Mouse (Mus musculus): ENCODE data around the gene Pgam5. TPM values are rescaled to one million over a fixed set of nuclear protein-coding genes. Genes with fewer than 3 reads are reported as not detected.

Gene Pgam5
- polyA plus RNA-seq, 1 experiment from 2014 or later = 89.0 TPM

DNA sequence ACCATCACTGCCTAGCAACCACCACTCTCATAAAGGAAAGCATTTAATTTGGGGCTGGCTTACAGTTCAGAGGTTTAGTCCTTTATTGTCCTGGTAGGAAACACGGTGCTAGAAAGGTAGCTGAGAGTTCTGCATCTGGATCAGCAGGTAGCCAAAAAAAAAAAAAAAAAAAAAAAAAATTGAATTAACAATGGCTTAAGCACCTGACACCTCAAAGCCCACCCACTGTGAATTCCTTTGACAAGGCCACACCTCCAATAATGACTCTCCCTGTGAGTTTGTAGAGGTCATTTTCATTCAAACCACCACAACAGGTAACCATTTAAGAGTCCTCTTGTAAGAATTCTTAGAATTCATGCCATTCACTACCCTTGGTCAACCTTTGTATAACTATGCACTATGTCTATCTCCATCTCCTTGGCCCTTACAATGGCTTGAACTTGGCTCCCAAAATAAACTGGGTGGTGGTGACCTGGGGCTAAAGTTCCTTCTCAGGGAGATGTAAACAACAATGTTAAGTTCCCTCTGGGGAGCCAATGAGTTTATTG lies 42.3 kb downstream of the Pgam5 start:
- Histone ChIP-seq H3K27me3 (no peaks in the 10 kb centered on the region), H3K36me3 (peaks cover 19% of the 10 kb centered on the region), H3K27ac (replicated peaks) (no peak overlapping the region), H3K4me3 (no peak overlapping the region), H3K4me1 (peaks cover 15% of the 10 kb centered on the region), H3K4me2 (replicated peaks) (no peak overlapping the region), H3K9ac (replicated peaks) (no peak overlapping the region), H3K9me3 (no peaks in the 10 kb centered on the region)
- whole genome bisulfite sequencing = 57% methylated on average over 1 of the region's 1 CpGs
- ATAC-seq (ENCODE audit: low FRiP score, low read depth) = no peak

GRCm38 (mm10) chr5:110225056-110225455 lies 44.7 kb downstream of the Pgam5 start:
- WGBS = 92% methylated on average over 3 of the region's 3 CpGs
- Histone ChIP-seq H3K4me1 (peaks cover 3% of the 10 kb centered on the region), H3K9ac (replicated peaks) (no peak overlapping the region), H3K4me3 (no peak overlapping the region), H3K27me3 (no peaks in the 10 kb centered on the region), H3K4me2 (replicated peaks) (no peak overlapping the region), H3K27ac (replicated peaks) (no peak overlapping the region), H3K36me3 (peaks cover 42% of the 10 kb centered on the region), H3K9me3 (no peaks in the 10 kb centered on the region)
- no peak for ATAC-seq (ENCODE audit: low FRiP score, low read depth)

DNA sequence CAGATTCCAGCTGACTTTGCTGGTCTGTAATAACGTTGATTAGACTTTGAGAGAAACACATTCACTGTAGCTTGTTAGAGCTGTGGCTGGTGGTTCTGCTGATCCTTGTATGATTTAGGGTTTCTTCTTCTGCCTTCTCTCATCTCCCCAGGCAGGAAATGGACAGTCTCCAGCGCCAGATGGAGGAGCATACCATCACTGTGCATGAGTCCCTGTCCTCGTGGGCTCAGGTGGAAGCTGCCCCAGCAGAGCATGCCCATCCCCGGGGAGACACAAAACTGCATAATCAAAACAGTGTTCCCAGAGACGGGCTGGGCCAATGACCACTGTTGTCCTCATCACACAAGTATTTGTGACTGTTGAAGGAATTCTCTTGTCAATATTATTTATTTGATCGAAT lies 47.0 kb downstream of the Pgam5 start:
- H3K9me3 ChIP-seq = no peaks in the 10 kb centered on the region
- H3K4me3 ChIP-seq = no peak overlapping the region
- no peaks in the 10 kb centered on the region for H3K4me1 ChIP-seq
- H3K27ac ChIP-seq (replicated peaks) = no peak overlapping the region
- ATAC-seq (ENCODE audit: low FRiP score, low read depth) = no peak
- H3K36me3 ChIP-seq = peaks cover 64% of the 10 kb centered on the region
- H3K9ac ChIP-seq (replicated peaks) = no peak overlapping the region
- H3K27me3 ChIP-seq = no peaks in the 10 kb centered on the region
- H3K4me2 ChIP-seq (replicated peaks) = no peak overlapping the region
- 87% methylated on average over 6 of the region's 6 CpGs for WGBS

GRCm38 (mm10) chr5:110220331-110220730 lies 49.4 kb downstream of the Pgam5 start:
- H3K9me3 ChIP-seq = no peaks in the 10 kb centered on the region
- no peak overlapping the region for H3K4me2 ChIP-seq (replicated peaks)
- no peak overlapping the region for H3K9ac ChIP-seq (replicated peaks)
- no peaks in the 10 kb centered on the region for H3K4me1 ChIP-seq
- ATAC-seq (ENCODE audit: low FRiP score, low read depth) = no peak
- no peak overlapping the region for H3K4me3 ChIP-seq
- no peaks in the 10 kb centered on the region for H3K27me3 ChIP-seq
- WGBS = 91% methylated on average over 4 of the region's 4 CpGs
- H3K27ac ChIP-seq (replicated peaks) = no peak overlapping the region
- peaks cover 74% of the 10 kb centered on the region for H3K36me3 ChIP-seq

DNA sequence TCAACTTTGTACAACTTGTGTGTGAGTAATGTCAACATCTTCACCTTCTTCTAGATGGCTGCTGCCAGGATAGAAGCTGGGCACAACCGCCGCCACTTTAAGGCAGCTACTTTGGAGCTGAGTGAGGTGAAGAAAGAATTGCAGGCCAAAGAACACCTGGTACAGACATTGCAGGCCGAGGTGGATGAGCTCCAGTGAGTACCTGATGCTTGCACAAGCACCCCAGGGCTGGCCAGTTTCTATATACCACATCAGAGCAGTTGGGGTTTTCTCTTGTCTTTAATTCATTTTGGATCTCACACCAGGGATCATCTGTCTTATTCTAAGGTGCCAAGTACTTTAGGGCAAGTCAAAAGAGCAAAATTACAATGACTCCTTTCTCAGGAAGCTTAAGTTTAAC lies 52.9 kb downstream of the Pgam5 start:
- Histone ChIP-seq H3K4me1 (no peaks in the 10 kb centered on the region), H3K27me3 (no peaks in the 10 kb centered on the region), H3K4me2 (replicated peaks) (no peak overlapping the region), H3K9me3 (no peaks in the 10 kb centered on the region), H3K27ac (replicated peaks) (no peak overlapping the region), H3K4me3 (no peak overlapping the region), H3K9ac (replicated peaks) (no peak overlapping the region), H3K36me3 (peaks cover 89% of the 10 kb centered on the region)
- 90% methylated on average over 3 of the region's 3 CpGs for WGBS
- no peak for ATAC-seq (ENCODE audit: low FRiP score, low read depth)

DNA sequence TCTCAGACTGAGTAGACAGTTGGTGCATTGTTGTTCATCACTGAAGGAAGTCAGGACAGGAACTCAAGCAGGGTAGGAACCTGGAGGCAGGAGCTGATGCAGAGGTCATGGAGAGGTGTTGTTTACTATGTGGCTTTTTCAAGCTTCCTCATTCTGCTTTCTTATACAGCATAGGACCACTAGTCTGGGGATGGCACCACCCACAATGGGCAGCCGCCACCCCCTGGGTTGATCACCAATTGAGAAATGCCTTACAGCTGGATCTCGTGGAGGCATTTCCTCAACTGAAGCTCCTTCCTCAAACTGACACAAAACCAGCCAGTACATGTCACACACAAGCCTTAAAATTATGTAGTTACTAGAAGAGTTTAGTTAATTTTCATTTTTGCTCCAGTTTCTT lies 58.4 kb downstream of the Pgam5 start:
- no peak overlapping the region for H3K4me2 ChIP-seq (replicated peaks)
- 88% methylated on average over 2 of the region's 2 CpGs for WGBS
- ATAC-seq (ENCODE audit: low FRiP score, low read depth) = no peak
- H3K27me3 ChIP-seq = no peaks in the 10 kb centered on the region
- H3K36me3 ChIP-seq = peaks cover 89% of the 10 kb centered on the region
- no peaks in the 10 kb centered on the region for H3K9me3 ChIP-seq
- no peak overlapping the region for H3K27ac ChIP-seq (replicated peaks)
- H3K4me3 ChIP-seq = no peak overlapping the region
- H3K9ac ChIP-seq (replicated peaks) = no peak overlapping the region
- no peaks in the 10 kb centered on the region for H3K4me1 ChIP-seq

Other genes starting within 250 kb of the Pgam5 start
- 5.2 and 8.9 TPM in 2 replicates for gene Gm17655, start 197.4 kb downstream of the Pgam5 start, polyA plus RNA-seq (2016; fragmentation: Nextera tagmentation; extraction: Ambion mirVana)
- 1.4 TPM in 2 replicates for gene Gm35315, start 175.5 kb downstream of the Pgam5 start, polyA plus RNA-seq (2016; fragmentation: Nextera tagmentation; extraction: Ambion mirVana)
- 1.1 and 1.3 TPM in 2 replicates for gene Plcxd1, start 169.9 kb downstream of the Pgam5 start, polyA plus RNA-seq (2016; fragmentation: Nextera tagmentation; extraction: Ambion mirVana)
- gene Gtpbp6, start 161.7 kb downstream of the Pgam5 start, polyA plus RNA-seq (2016; fragmentation: Nextera tagmentation; extraction: Ambion mirVana) = 39.3 and 43.8 TPM in 2 replicates
- gene Zfp605, start 159.8 kb downstream of the Pgam5 start, polyA plus RNA-seq (2016; fragmentation: Nextera tagmentation; extraction: Ambion mirVana) = 10.9 and 12.0 TPM in 2 replicates
- gene Chfr, start 134.1 kb downstream of the Pgam5 start, polyA plus RNA-seq (2016; fragmentation: Nextera tagmentation; extraction: Ambion mirVana) = 89.7 and 97.4 TPM in 2 replicates
- gene Golga3, start 93.2 kb downstream of the Pgam5 start, polyA plus RNA-seq (2016; fragmentation: Nextera tagmentation; extraction: Ambion mirVana) = 25.3 and 27.8 TPM in 2 replicates
- gene Ankle2, start 38.9 kb downstream of the Pgam5 start, polyA plus RNA-seq (2016; fragmentation: Nextera tagmentation; extraction: Ambion mirVana) = 36.9 and 39.6 TPM in 2 replicates
- 10.0 and 11.1 TPM in 2 replicates for gene Pxmp2, start 16.3 kb upstream of the Pgam5 start, polyA plus RNA-seq (2016; fragmentation: Nextera tagmentation; extraction: Ambion mirVana)
- gene Pole, start 16.4 kb upstream of the Pgam5 start, polyA plus RNA-seq (2016; fragmentation: Nextera tagmentation; extraction: Ambion mirVana) = 29.6 and 31.9 TPM in 2 replicates
- gene P2rx2, start 73.3 kb upstream of the Pgam5 start, polyA plus RNA-seq (2016; fragmentation: Nextera tagmentation; extraction: Ambion mirVana) = 1.2 and 1.7 TPM in 2 replicates
- gene Lrcol1, start 74.8 kb upstream of the Pgam5 start, polyA plus RNA-seq (2016; fragmentation: Nextera tagmentation; extraction: Ambion mirVana) = not detected in 2 replicates
- gene Fbrsl1, start 178.6 kb upstream of the Pgam5 start, polyA plus RNA-seq (2016; fragmentation: Nextera tagmentation; extraction: Ambion mirVana) = 23.8 and 24.0 TPM in 2 replicates